Mouse (Mus musculus) left cerebral cortex, adult 8-10 months (tissue): Measurements from ENCODE around the gene Morn2. TPM values are rescaled to one million over a fixed set of nuclear protein-coding genes. Genes with fewer than 3 reads are reported as not detected.

Experiments
- DNase-seq, 2 experiments: peaks; one replicate each; pipeline ENCODE4 v3.0.0; 2022; ENCODE audit warnings: low spot score in 2 of 2
- total RNA-seq, 4 experiments: library from RNA; stranded (reverse); gene quantifications; 2 replicates each; pipeline ENCODE4 v1.2.4; 2022

The Morn2 gene
- total RNA-seq, 4 experiments from 2014 or later, result 16.1 to 19.2 (median 18.1) TPM

GRCm38 (mm10) chr17:80323658-80324057, 33.7 kb downstream of the Morn2 start:
- DNase-seq, result no peak

DNA sequence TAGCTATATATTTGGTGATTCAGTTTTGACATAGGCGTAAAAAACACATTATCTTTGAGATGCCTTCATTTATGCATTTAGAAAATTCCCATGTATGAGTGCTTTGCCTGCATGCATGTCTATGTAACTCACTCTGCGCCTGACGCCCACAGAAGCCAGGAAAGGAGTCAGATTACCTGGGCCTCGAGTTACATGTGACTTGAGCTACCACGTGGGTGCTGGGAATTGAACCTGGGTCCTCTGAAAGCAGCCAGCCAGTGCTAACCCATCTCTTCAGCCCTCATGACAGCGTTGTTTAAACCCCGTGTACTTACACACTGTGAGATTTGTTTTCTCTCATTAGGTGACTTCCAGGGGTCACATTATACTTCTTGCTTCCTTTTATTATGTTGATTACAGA, 34.5 kb downstream of the Morn2 start:
- DNase-seq, result no peak

GRCm38 (mm10) chr17:80325456-80325855, 35.5 kb downstream of the Morn2 start:
- DNase-seq, result no peak

GRCm38 (mm10) chr17:80326431-80326830, 36.4 kb downstream of the Morn2 start:
- no peak for DNase-seq

DNA sequence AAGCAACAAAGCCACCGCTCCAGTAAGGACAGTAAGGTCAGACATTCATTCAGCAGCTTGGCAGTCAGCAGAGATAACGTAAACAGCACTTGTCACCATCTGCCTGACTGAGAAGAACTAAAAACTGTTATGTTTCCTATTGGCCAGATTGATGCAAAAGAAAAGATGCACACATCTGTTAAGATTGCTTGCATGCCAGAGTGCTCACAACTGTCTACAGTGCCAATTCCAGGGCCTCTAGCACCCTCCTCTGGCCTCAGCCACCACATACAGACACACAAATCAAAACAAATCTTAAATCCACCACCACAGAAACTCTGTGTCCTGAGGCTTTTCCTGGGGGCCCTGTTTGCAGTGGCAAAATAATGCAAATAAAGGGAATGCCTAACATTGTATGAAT, 42.4 kb downstream of the Morn2 start:
- no peak for DNase-seq

GRCm38 (mm10) chr17:80345277-80345676, 55.3 kb downstream of the Morn2 start:
- no peak for DNase-seq

DNA sequence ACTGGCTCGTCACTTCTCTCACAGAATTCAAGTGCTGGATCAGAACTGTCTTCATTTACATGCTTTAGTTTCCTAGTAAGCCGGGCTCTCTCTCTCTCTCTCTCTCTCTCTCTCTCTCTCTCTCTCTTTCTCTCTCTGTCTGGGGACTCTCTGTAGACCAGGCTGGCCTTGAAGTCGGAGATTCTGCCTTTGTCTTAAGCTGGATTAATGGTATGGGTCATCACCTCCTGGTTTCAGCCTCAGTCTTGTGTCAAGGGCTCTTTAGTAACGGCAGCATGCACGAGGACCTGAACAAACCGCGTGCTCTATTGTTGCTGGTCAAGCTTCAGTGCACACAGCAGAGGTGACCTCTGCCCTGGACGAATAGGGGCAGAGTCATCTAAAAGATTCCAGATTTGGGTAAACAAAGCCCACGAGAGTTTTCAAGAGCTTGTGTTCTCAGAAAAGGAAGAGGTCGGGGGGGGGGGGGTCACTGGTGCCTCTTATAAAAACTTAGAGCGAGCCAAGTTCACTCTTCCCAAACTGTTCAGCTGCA, 56.7 kb downstream of the Morn2 start:
- no peak for DNase-seq

Other genes with a start within 250 kb of the Morn2 start
- gene Hnrnpll, start 227.9 kb upstream of the Morn2 start, total RNA-seq, result 10 to 100 TPM; 56.0 to 60.9 (median 58.8) TPM
- gene Galm, start 162.7 kb upstream of the Morn2 start, total RNA-seq, result 1 to 10 TPM; 2.0 to 5.7 (median 3.9) TPM
- 100 to 1,000 TPM in 1 of 4 experiments, 10 to 100 TPM in 3; 93.1 to 111 (median 97.5) TPM for gene Srsf7, start 82.9 kb upstream of the Morn2 start, total RNA-seq
- under 1 TPM; 0.20 to 0.53 (median 0.28) TPM for gene Ttc39d, start 82.7 kb upstream of the Morn2 start, total RNA-seq
- gene Gemin6, start 65.8 kb upstream of the Morn2 start, total RNA-seq, result 1 to 10 TPM; 4.9 to 8.9 (median 7.4) TPM
- gene Dhx57, start 273 bp downstream of the Morn2 start, total RNA-seq, result 10 to 100 TPM; 34.5 to 42.6 (median 41.6) TPM
- 1 to 10 TPM; 1.7 to 3.3 (median 2.9) TPM for gene Arhgef33, start 17.2 kb downstream of the Morn2 start, total RNA-seq
- gene Gm10190, start 83.3 kb downstream of the Morn2 start, total RNA-seq, result 1 to 10 TPM in 1 of 4 experiments, not detected in 3; 1.4 TPM
- gene Sos1, start 190.2 kb downstream of the Morn2 start, total RNA-seq, result 10 to 100 TPM; 31.8 to 35.6 (median 33.5) TPM